Mouse (Mus musculus) brain, embryonic 14.5 days (tissue): ENCODE data around the gene Trmt10b.

Source experiments
- CTCF ChIP-seq: fragments of 200-500 bp; IDR thresholded peaks from 2 replicates; pipeline ENCODE4 v1.5.1; 2012; ENCODE audit warnings: inconsistent platforms, mild to moderate bottlenecking, moderate library complexity, borderline replicate concordance; ENCODE audit not compliant: insufficient read depth, insufficient read length; ENCODE audit errors: extremely low read depth
- POLR2A ChIP-seq: fragments of 200-500 bp; IDR thresholded peaks from 2 replicates; pipeline ENCODE4 v1.6.1; 2012; ENCODE audit warnings: mild to moderate bottlenecking, inconsistent platforms, borderline replicate concordance; ENCODE audit not compliant: poor library complexity, insufficient read depth, insufficient read length, severe bottlenecking; ENCODE audit errors: extremely low read depth

DNA sequence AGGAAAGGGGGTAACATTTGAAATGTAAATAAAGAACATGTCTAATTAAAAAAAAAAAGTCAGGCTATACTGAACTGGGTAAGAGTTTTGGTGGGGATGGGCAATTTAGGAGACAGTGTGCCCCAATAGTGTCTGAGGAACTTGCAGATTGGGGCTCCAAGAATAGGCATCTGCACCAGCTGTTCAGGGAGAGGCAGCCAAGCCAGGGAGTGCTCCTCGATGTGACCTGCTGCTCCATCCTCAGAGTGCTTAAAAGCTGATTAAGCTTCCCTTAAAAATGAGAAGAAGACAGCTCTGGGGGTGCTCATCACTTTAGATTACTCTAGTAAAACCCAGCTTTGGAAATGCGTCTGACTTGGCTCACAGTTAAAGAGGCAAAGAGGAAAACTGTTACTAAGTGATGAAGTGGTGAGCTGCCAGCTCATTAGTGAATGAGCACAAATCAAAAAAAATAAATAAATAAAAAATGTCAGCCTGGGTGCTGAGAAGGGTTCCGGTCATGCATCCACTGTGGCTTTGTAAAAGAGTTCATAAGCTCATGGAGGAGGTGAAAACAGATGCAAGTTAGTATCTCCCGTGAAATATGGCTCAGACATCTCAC, 37.6 kb upstream of the Trmt10b start:
- TF ChIP-seq POLR2A = no peak
- TF ChIP-seq CTCF = no peak
